Mouse (Mus musculus) NIH3T3 (cell line): ENCODE measurements at regions not wholly inside any gene's neighbourhood (a gene's known extent, or its start where the extent isn't known, plus 50 kb on each side); places are given as distances from the start of the nearest gene placed in this dataset.

Source experiments
- DNase-seq: peaks from one replicate; pipeline ENCODE4 v3.0.0-alpha.2; 2012; ENCODE audit warnings: low read depth

GRCm38 (mm10) chr14:68784395-68784794, 509.7 kb downstream of the Synb start:
- DNase-seq, result no peak

DNA sequence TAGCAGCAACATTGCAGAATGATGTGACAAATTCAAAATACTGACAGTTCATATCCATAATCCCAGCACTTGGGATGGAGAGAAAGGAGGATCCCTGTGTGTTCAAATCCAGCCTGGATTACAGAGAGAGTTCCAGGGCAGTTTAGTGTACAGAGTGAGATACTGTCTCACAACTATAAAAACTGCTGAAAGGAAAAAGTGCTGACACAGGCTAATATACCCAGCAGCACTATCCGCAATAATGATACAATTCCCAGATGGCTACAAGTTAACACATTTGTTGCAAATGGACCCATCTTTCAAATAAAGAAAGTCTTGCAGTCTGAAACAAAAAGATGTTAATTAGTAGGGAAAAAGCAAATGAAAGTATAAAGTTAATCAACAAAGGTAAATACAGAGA, 510.9 kb downstream of the Synb start:
- DNase-seq, result no peak

DNA sequence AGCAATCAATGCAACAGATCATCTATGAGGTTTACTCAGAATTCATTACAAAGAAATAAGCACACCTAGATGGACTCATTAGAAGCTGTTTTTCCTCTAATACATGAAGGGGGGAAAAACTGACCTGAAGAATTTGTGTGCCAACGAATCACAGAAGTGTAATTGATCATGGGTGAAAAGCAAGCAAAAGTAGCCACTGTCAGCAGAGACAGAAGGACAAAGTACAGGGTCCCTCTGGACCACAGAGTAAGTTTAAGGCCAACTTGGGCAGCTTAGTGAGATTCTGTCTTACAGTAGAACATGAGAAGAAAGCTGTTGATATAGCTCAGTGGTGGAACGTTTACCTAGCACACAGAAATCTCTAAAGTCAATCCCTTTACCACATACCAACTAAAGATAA, 523.7 kb downstream of the Synb start:
- no peak for DNase-seq

DNA sequence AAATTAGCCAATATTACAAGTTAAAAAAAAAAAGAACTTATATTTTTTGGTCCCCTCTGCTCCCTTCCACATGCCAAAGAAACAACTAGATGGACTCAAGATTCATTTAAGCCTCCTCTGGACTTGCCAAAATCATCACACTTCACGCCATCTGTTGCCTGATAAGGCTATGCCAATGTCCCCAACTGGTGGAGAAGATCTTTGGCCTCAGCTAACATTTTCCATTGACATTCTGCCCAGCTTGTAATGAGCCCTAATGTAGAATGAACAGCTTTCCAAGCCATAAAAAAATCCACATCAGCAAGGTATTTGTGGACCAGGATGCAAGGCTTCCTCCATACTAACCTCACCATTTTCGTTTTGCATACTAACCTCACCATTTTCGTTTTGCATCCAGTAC, 531.2 kb downstream of the Synb start:
- DNase-seq, result no peak

GRCm38 (mm10) chr14:68744661-68745060, 549.4 kb downstream of the Synb start:
- peak; percentile 41 for DNase-seq

DNA sequence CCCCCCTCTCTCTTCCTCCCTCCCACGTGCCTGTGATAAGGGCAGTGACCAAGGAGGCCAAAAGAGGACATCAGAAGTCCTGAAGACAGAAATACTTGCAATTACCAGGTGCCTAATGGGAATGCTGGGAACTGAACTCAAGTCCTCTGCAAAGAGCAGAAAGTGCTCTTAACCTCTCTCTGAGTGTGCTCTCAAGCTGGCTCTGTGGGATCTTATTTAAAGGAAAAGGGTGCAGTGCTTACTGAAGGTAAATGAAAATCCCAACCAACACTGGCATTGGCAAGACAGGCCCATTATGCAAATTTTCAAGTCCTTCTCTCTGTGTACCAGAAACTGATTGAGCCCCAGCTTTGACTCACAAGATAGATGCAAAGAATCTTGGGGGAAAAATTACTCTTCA, 555.6 kb downstream of the Synb start:
- DNase-seq, result no peak

- peak; percentile 84 for DNase-seq
Measured at GRCm38 (mm10) chr14:68735756-68736155, 558.3 kb downstream of the Synb start.

- DNase-seq, result peak; percentile 38
Measured at GRCm38 (mm10) chr14:68721156-68721555, 572.9 kb downstream of the Synb start.

DNA sequence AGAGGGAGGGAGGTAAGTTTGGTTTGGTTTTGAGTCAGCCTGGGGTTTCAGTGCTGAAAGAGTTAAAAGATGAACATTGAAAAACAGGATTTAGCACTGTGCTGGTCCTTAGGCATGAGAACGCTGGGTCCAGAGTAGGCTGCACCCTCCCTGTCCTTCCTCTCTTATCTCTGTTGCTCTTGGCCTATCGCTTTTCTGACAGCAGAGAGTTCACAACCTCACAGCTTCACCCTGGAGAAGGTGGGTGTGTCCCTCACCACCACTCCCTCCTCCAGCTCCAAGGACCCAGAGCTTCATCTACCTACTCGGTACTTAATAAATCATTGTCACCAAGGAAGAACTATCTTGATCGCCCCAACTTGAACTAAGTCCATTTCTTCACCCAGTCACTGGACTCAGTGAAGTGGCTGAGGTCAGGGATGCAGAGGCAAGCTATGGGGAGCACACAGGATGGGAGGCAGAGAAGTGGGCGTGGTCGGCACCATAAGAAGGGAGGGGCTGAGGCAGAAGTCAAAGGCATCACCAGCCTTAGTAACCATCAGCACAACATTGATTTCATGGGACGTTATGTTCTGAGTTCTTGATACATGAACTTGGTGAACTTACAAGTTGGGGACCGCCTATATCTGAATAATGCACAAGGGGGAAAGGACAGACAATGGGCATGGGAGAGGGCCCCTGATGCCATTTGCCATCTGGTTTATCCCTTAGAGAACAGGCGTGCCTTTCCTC, 574.5 kb downstream of the Synb start:
- no peak for DNase-seq

DNA sequence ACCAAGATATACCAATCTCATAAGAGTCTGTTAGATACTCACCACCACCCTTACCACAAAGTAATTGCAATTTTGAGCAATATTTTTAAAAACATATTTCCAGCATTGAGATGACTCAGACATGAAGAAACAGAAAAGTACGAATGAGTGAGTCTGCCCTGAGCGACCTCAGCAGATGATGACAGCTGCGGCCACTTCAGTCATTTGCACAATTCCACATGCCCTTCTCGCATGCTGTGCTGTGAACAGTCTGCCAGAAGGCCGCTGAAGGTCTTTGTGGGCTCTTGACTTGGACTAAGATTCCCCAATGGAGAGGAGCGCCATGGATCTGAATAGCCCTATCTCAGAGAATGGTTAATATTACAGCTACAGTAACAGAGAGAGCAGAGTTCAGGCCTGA, 575.3 kb downstream of the Synb start:
- peak; percentile 75 for DNase-seq
